Mouse (Mus musculus): ENCODE results near the gene 4930555G01Rik. TPM values are rescaled to one million over a fixed set of nuclear protein-coding genes. Genes with fewer than 3 reads are reported as not detected.

Gene 4930555G01Rik
- not detected for polyA plus RNA-seq (2014; fragmentation: Illumina TruSeq; extraction: RNeasy Lipid Tissue Mini Kit (QIAGEN cat#74804); ENCODE audit: low read depth, low replicate concordance)

GRCm38 (mm10) chr14:5050329-5050728 is at the start of gene 4930555G01Rik:
Gene 4930555G01Rik (plus strand): TSS chr14:5050629.

GRCm38 (mm10) chr14:5015591-5015990 is 34.8 kb upstream of the 4930555G01Rik start, which contains the start of gene Gm3298:
Gene Gm3298 (plus strand): TSS chr14:5015891.

GRCm38 (mm10) chr14:5070611-5071490 is 20.4 kb downstream of the 4930555G01Rik start, which contains the start of gene Gm8281:
Gene Gm8281 (plus strand): TSS chr14:5071040.

Other genes starting within 250 kb of the 4930555G01Rik start
- gene Gm3269, start 212.5 kb upstream of the 4930555G01Rik start, polyA plus RNA-seq (2014; fragmentation: Illumina TruSeq; extraction: RNeasy Lipid Tissue Mini Kit (QIAGEN cat#74804); ENCODE audit: low read depth, low replicate concordance): not detected
- gene Gm3264, start 195.1 kb upstream of the 4930555G01Rik start, polyA plus RNA-seq (2014; fragmentation: Illumina TruSeq; extraction: RNeasy Lipid Tissue Mini Kit (QIAGEN cat#74804); ENCODE audit: low read depth, low replicate concordance): not detected
- gene Gm3278, start 158.2 kb upstream of the 4930555G01Rik start, polyA plus RNA-seq (2014; fragmentation: Illumina TruSeq; extraction: RNeasy Lipid Tissue Mini Kit (QIAGEN cat#74804); ENCODE audit: low read depth, low replicate concordance): not detected
- gene Gm8297, start 66.7 kb upstream of the 4930555G01Rik start, polyA plus RNA-seq (2014; fragmentation: Illumina TruSeq; extraction: RNeasy Lipid Tissue Mini Kit (QIAGEN cat#74804); ENCODE audit: low read depth, low replicate concordance): not detected
- gene Gm3298, start 34.7 kb upstream of the 4930555G01Rik start, polyA plus RNA-seq (2014; fragmentation: Illumina TruSeq; extraction: RNeasy Lipid Tissue Mini Kit (QIAGEN cat#74804); ENCODE audit: low read depth, low replicate concordance): not detected
- not detected for gene Gm8281, start 20.4 kb downstream of the 4930555G01Rik start, polyA plus RNA-seq (2014; fragmentation: Illumina TruSeq; extraction: RNeasy Lipid Tissue Mini Kit (QIAGEN cat#74804); ENCODE audit: low read depth, low replicate concordance)
- not detected for gene Gm8279, start 80.9 kb downstream of the 4930555G01Rik start, polyA plus RNA-seq (2014; fragmentation: Illumina TruSeq; extraction: RNeasy Lipid Tissue Mini Kit (QIAGEN cat#74804); ENCODE audit: low read depth, low replicate concordance)
- gene Gm3317, start 113.9 kb downstream of the 4930555G01Rik start, polyA plus RNA-seq (2014; fragmentation: Illumina TruSeq; extraction: RNeasy Lipid Tissue Mini Kit (QIAGEN cat#74804); ENCODE audit: low read depth, low replicate concordance): not detected
- not detected for gene Gm8271, start 135.2 kb downstream of the 4930555G01Rik start, polyA plus RNA-seq (2014; fragmentation: Illumina TruSeq; extraction: RNeasy Lipid Tissue Mini Kit (QIAGEN cat#74804); ENCODE audit: low read depth, low replicate concordance)
- gene Gm3526, start 210.0 kb downstream of the 4930555G01Rik start, polyA plus RNA-seq (2014; fragmentation: Illumina TruSeq; extraction: RNeasy Lipid Tissue Mini Kit (QIAGEN cat#74804); ENCODE audit: low read depth, low replicate concordance): not detected

Data from kidney, adult 10 weeks (tissue).